Mouse (Mus musculus): ENCODE data around the gene Fut2. TPM values are rescaled to one million over a fixed set of nuclear protein-coding genes. Genes with fewer than 3 reads are reported as not detected.
A peak's percentile ranks its signal among the peaks of the same experiment; 100 is the strongest.

Fut2 gene
- polyA plus RNA-seq, 1 experiment from 2014 or later: 0.57 TPM

- peak overlapping the region; percentile 71 for H3K4me3 ChIP-seq (ENCODE audit: low read length)
- H3K4me2 ChIP-seq (replicated peaks; ENCODE audit: low read depth, low read length): peak overlapping the region; percentile 94
- WGBS: 43% methylated on average over 12 of the region's 12 CpGs
- H3K36me3 ChIP-seq (ENCODE audit: insufficient read depth, low read length): no peaks in the 10 kb centered on the region
- H3K4me1 ChIP-seq (ENCODE audit: insufficient read depth, low read length): peaks cover 57% of the 10 kb centered on the region
- peak overlapping the region; percentile 74 for H3K9ac ChIP-seq (replicated peaks; ENCODE audit: low read length)
- no peak; the same call in 1 of the 2 replicates for ATAC-seq (ENCODE audit: low FRiP score, low TSS enrichment)
- peak overlapping the region; percentile 86 for H3K27ac ChIP-seq (ENCODE audit: low read length)
- H3K9me3 ChIP-seq (ENCODE audit: low read length): no peaks in the 10 kb centered on the region
- peaks cover 20% of the 10 kb centered on the region for H3K27me3 ChIP-seq (ENCODE audit: insufficient read depth, low read length)
Observed at GRCm38 (mm10) chr7:45703521-45704033, 37.4 kb upstream of the Fut2 start.

DNA sequence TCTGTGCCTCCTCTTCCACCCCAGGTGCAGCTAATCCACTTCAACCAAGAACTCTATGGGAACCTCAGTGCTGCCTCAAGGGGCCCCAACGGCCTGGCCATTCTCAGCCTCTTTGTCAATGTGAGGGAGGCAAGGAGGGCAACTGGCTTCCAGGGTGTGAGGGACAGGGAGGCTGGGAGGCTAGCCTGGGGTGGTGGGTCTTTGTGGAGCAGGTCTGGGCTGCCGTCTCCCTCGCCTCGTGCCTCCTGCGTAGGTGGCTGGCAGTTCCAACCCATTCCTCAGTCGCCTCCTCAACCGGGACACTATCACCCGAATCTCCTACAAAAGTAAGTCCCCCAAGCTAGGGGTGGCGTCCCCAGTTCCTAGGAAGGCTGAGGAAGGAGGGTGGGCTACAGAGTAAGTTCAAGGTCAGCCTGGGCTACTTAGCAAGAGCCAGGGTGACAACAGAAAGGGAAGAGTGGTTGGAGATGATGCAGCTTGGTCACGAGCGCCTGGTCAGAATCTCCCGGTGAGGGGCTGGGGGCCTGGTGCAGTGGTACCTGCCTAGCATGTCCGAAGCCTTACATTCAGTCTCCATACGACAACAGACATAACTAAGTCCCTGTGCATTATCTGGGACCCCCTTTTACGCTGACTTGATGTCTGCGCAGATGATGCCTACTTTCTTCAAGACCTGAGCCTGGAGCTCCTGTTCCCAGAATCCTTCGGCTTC, 36.8 kb upstream of the Fut2 start:
- Histone ChIP-seq H3K9me3 (ENCODE audit: low read length) (no peaks in the 10 kb centered on the region), H3K4me2 (replicated peaks; ENCODE audit: low read depth, low read length) (peak overlapping the region; percentile 94; the same call in 1 of the 2 replicates), H3K27ac (ENCODE audit: low read length) (no peak overlapping the region), H3K4me3 (ENCODE audit: low read length) (no peak overlapping the region), H3K4me1 (ENCODE audit: insufficient read depth, low read length) (peaks cover 50% of the 10 kb centered on the region), H3K27me3 (ENCODE audit: insufficient read depth, low read length) (peaks cover 23% of the 10 kb centered on the region), H3K36me3 (ENCODE audit: insufficient read depth, low read length) (no peaks in the 10 kb centered on the region), H3K9ac (replicated peaks; ENCODE audit: low read length) (peak overlapping the region; percentile 74; the same call in 1 of the 2 replicates)
- no peak for ATAC-seq (ENCODE audit: low FRiP score, low TSS enrichment)
- WGBS: 90% methylated on average over 17 of the region's 17 CpGs

DNA sequence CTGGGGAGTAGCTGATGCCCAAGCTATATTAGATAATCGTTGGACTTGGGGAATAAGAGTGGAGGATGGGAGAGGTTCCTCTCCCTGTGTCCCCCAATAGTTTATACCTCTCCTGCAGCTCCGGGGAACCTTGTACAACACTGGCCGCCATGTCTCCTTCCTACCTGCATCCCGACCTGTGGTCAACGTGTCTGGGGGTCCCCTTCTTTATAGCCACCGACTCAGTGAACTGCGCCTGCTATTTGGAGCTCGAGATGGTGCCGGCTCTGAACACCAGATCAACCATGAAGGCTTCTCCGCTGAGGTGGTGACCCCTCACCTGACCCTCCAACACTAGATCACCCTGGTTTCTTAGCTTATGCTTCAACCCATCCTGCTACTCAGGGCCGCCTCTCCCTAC, 36.1 kb upstream of the Fut2 start:
- 87% methylated on average over 11 of the region's 11 CpGs for WGBS
- no peak overlapping the region for H3K4me3 ChIP-seq (ENCODE audit: low read length)
- no peaks in the 10 kb centered on the region for H3K9me3 ChIP-seq (ENCODE audit: low read length)
- H3K36me3 ChIP-seq (ENCODE audit: insufficient read depth, low read length): no peaks in the 10 kb centered on the region
- H3K4me2 ChIP-seq (replicated peaks; ENCODE audit: low read depth, low read length): no peak overlapping the region
- no peak for ATAC-seq (ENCODE audit: low FRiP score, low TSS enrichment)
- no peak overlapping the region for H3K9ac ChIP-seq (replicated peaks; ENCODE audit: low read length)
- peaks cover 45% of the 10 kb centered on the region for H3K4me1 ChIP-seq (ENCODE audit: insufficient read depth, low read length)
- no peak overlapping the region for H3K27ac ChIP-seq (ENCODE audit: low read length)
- H3K27me3 ChIP-seq (ENCODE audit: insufficient read depth, low read length): peaks cover 23% of the 10 kb centered on the region

- WGBS: 83% methylated on average over 11 of the region's 11 CpGs
- H3K4me3 ChIP-seq (ENCODE audit: low read length): no peak overlapping the region
- no peaks in the 10 kb centered on the region for H3K9me3 ChIP-seq (ENCODE audit: low read length)
- H3K4me1 ChIP-seq (ENCODE audit: insufficient read depth, low read length): peaks cover 39% of the 10 kb centered on the region
- H3K9ac ChIP-seq (replicated peaks; ENCODE audit: low read length): no peak overlapping the region
- peak overlapping the region; percentile 89; the same call in 1 of the 2 replicates for H3K4me2 ChIP-seq (replicated peaks; ENCODE audit: low read depth, low read length)
- no peaks in the 10 kb centered on the region for H3K36me3 ChIP-seq (ENCODE audit: insufficient read depth, low read length)
- no peak for ATAC-seq (ENCODE audit: low FRiP score, low TSS enrichment)
- peaks cover 23% of the 10 kb centered on the region for H3K27me3 ChIP-seq (ENCODE audit: insufficient read depth, low read length)
- H3K27ac ChIP-seq (ENCODE audit: low read length): no peak overlapping the region
Observed at GRCm38 (mm10) chr7:45701607-45702006, 35.4 kb upstream of the Fut2 start.

- no peak for ATAC-seq (ENCODE audit: low FRiP score, low TSS enrichment)
- WGBS: 26% methylated on average over 11 of the region's 11 CpGs
- no peak overlapping the region for H3K27ac ChIP-seq (ENCODE audit: low read length)
- peaks cover 23% of the 10 kb centered on the region for H3K27me3 ChIP-seq (ENCODE audit: insufficient read depth, low read length)
- peak overlapping the region; percentile 51 for H3K4me3 ChIP-seq (ENCODE audit: low read length)
- H3K9me3 ChIP-seq (ENCODE audit: low read length): no peaks in the 10 kb centered on the region
- H3K4me2 ChIP-seq (replicated peaks; ENCODE audit: low read depth, low read length): peak overlapping the region; percentile 89
- H3K36me3 ChIP-seq (ENCODE audit: insufficient read depth, low read length): no peaks in the 10 kb centered on the region
- H3K4me1 ChIP-seq (ENCODE audit: insufficient read depth, low read length): peaks cover 35% of the 10 kb centered on the region
- peak overlapping the region; percentile 59 for H3K9ac ChIP-seq (replicated peaks; ENCODE audit: low read length)
Observed at GRCm38 (mm10) chr7:45701072-45701471, 34.9 kb upstream of the Fut2 start.

DNA sequence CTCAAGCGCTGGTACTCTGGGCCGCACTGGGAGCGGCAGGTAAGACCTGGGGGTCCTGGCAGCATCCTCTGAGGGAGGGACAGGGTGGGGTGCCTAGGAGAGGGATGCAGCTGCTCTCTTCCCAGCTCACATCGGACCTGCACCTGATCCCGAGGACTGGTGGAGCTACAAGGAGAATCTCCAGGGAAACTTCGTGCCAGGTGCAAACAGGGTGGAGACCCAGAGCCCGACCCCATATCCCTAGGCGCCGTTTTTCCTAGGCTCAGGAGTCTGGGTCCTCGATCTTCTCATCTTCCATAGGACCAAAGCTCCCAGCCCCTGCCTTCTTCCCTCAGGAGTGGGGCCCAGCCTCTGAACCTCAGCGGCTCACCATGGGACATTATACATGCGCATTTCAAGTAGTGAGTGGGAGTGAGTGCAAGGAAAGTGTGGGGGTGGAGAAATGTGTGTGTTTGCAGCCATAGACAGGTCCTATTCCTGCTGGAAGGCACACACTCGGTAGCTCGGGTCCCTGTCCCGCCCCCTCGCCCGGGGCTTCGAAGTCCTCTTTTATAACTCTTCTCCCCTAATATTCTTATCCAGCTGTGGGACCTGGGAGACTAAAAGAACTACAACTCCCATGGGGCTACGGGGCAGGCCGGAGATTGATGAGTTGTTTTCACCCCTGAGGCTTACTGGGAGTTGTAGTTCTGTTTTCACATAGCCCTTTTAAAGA, 34.3 kb upstream of the Fut2 start:
- Histone ChIP-seq H3K9me3 (ENCODE audit: low read length) (no peaks in the 10 kb centered on the region), H3K27ac (ENCODE audit: low read length) (no peak overlapping the region), H3K9ac (replicated peaks; ENCODE audit: low read length) (peak overlapping the region; percentile 70), H3K4me1 (ENCODE audit: insufficient read depth, low read length) (peaks cover 29% of the 10 kb centered on the region), H3K4me3 (ENCODE audit: low read length) (peak overlapping the region; percentile 51), H3K4me2 (replicated peaks; ENCODE audit: low read depth, low read length) (peak overlapping the region; percentile 89), H3K36me3 (ENCODE audit: insufficient read depth, low read length) (no peaks in the 10 kb centered on the region), H3K27me3 (ENCODE audit: insufficient read depth, low read length) (peaks cover 23% of the 10 kb centered on the region)
- peak; percentile 13; the same call in 1 of the 2 replicates for ATAC-seq (ENCODE audit: low FRiP score, low TSS enrichment)
- WGBS: under 1% methylated on average over 20 of the region's 20 CpGs

DNA sequence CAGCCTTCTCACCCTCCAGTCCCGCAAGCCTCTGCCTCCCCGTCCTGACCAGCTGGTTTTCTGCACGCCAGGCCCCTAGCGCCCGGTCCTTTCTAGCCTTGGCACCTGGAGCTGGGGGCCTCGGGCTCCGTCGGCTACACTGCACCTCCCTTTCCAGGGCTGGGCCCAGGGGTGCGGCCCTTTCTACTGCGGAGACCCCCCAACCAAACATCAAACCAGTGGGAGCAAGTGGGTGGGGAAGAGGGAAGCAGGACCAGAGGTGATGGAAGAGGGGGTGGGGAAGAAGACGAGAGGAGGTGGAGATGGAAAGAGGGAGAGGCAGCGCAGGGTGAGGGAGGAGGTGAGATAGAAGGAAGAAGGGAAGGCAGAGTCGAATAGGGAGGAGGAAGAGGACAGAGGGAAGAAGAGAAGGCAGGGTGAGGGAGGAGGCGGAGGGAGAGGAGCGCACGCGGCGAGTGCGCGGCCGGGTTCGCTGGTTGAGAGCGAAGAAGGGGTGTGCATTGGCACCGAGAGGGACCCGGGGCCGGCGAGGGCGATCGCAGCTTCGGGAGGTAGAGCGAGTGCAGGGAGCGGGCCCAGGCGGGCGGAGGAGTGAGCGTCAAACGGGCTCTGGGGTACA, 33.4 kb upstream of the Fut2 start, which contains the start of gene Car11:
Car11 (plus strand) TSS at position 321 of the 619 bp plus-strand sequence.
- 2% methylated on average over 30 of the region's 36 CpGs for WGBS
- Histone ChIP-seq H3K9me3 (ENCODE audit: low read length) (no peaks in the 10 kb centered on the region), H3K4me1 (ENCODE audit: insufficient read depth, low read length) (peaks cover 28% of the 10 kb centered on the region), H3K4me3 (ENCODE audit: low read length) (peak within 1 kb of the TSS; percentile 51), H3K36me3 (ENCODE audit: insufficient read depth, low read length) (no peaks in the 10 kb centered on the region), H3K4me2 (replicated peaks; ENCODE audit: low read depth, low read length) (peak within 1 kb of the TSS; percentile 89), H3K27ac (ENCODE audit: low read length) (no peak within 1 kb of the TSS), H3K9ac (replicated peaks; ENCODE audit: low read length) (peak within 1 kb of the TSS; percentile 70), H3K27me3 (ENCODE audit: insufficient read depth, low read length) (peaks cover 23% of the 10 kb centered on the region)
- no peak for ATAC-seq (ENCODE audit: low FRiP score, low TSS enrichment)

DNA sequence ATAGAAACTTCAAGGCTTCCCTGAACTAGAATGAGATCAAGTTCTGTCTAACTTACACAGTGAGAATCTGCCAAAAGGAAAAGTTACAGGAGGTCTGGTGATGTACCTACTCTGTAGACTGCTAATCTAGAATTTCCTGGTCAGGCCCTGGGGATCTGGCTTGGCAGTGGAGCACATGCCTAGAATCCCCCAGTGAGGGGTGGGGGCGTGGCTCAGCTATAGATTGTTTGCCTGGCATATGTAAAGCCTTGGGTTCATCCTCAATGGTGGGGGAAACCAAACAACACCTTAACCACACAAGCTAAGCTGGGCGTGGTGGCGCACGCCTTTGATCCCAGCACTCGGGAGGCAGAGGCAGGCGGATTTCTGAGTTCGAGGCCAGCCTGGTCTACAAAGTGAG, 31.7 kb upstream of the Fut2 start:
- no peak overlapping the region for H3K4me2 ChIP-seq (replicated peaks; ENCODE audit: low read depth, low read length)
- peaks cover 23% of the 10 kb centered on the region for H3K27me3 ChIP-seq (ENCODE audit: insufficient read depth, low read length)
- H3K27ac ChIP-seq (ENCODE audit: low read length): no peak overlapping the region
- no peak for ATAC-seq (ENCODE audit: low FRiP score, low TSS enrichment)
- WGBS: 87% methylated on average over 7 of the region's 7 CpGs
- H3K4me1 ChIP-seq (ENCODE audit: insufficient read depth, low read length): peaks cover 19% of the 10 kb centered on the region
- no peak overlapping the region for H3K4me3 ChIP-seq (ENCODE audit: low read length)
- no peaks in the 10 kb centered on the region for H3K36me3 ChIP-seq (ENCODE audit: insufficient read depth, low read length)
- H3K9me3 ChIP-seq (ENCODE audit: low read length): no peaks in the 10 kb centered on the region
- no peak overlapping the region for H3K9ac ChIP-seq (replicated peaks; ENCODE audit: low read length)

GRCm38 (mm10) chr7:45695098-45695497, 28.9 kb upstream of the Fut2 start:
- 11% methylated on average over 6 of the region's 6 CpGs for WGBS
- Histone ChIP-seq H3K27me3 (ENCODE audit: insufficient read depth, low read length) (peaks cover 18% of the 10 kb centered on the region), H3K36me3 (ENCODE audit: insufficient read depth, low read length) (no peaks in the 10 kb centered on the region), H3K4me2 (replicated peaks; ENCODE audit: low read depth, low read length) (no peak overlapping the region), H3K27ac (ENCODE audit: low read length) (no peak overlapping the region), H3K4me1 (ENCODE audit: insufficient read depth, low read length) (peaks cover 8% of the 10 kb centered on the region), H3K9ac (replicated peaks; ENCODE audit: low read length) (no peak overlapping the region), H3K4me3 (ENCODE audit: low read length) (no peak overlapping the region), H3K9me3 (ENCODE audit: low read length) (no peaks in the 10 kb centered on the region)
- no peak for ATAC-seq (ENCODE audit: low FRiP score, low TSS enrichment)

Data from kidney, embryonic 16.5 days (tissue).